Mouse (Mus musculus) CD4-positive, CD25-positive, alpha-beta regulatory T cell, adult 2 months (primary cell): ENCODE results near the gene Ehbp1.

ENCODE experiments used
- DNase-seq: peaks from one replicate; pipeline ENCODE4 v3.0.0-alpha.2; 2012; ENCODE audit warnings: low read depth, low spot score

The Ehbp1 gene

GRCm38 (mm10) chr11:21968922-21969321, 373.2 kb downstream of the Ehbp1 start:
- no peak for DNase-seq
